Mouse (Mus musculus): ENCODE measurements around the gene Cdh12. TPM values are rescaled to one million over a fixed set of nuclear protein-coding genes. Genes with fewer than 3 reads are reported as not detected.
"Not testable (repeated sequence)": the region's sequence is repeated elsewhere in the genome, so short reads cannot be mapped to it uniquely, and the experiment has no call there.

Gene Cdh12
- total RNA-seq, 2 experiments from 2014 or later, result not detected

- no peak for ATAC-seq (replicated peaks; ENCODE audit: low FRiP score, poor library complexity, severe bottlenecking)
These were observed 894.8 kb downstream of the Cdh12 start for GRCm38 (mm10) chr15:21343853-21344252.

- no peak for ATAC-seq (replicated peaks; ENCODE audit: low FRiP score, poor library complexity, severe bottlenecking)
These were observed 895.3 kb downstream of the Cdh12 start for GRCm38 (mm10) chr15:21344323-21344722.

GRCm38 (mm10) chr15:21344749-21345148 is 895.7 kb downstream of the Cdh12 start:
- ATAC-seq (replicated peaks; ENCODE audit: low FRiP score, poor library complexity, severe bottlenecking), result no peak

GRCm38 (mm10) chr15:21355356-21356101 is 906.5 kb downstream of the Cdh12 start:
- no peak for ATAC-seq (replicated peaks; ENCODE audit: low FRiP score, poor library complexity, severe bottlenecking)

- no peak for ATAC-seq (replicated peaks; ENCODE audit: low FRiP score, poor library complexity, severe bottlenecking)
These were observed 917.3 kb downstream of the Cdh12 start for GRCm38 (mm10) chr15:21366366-21366765.

DNA sequence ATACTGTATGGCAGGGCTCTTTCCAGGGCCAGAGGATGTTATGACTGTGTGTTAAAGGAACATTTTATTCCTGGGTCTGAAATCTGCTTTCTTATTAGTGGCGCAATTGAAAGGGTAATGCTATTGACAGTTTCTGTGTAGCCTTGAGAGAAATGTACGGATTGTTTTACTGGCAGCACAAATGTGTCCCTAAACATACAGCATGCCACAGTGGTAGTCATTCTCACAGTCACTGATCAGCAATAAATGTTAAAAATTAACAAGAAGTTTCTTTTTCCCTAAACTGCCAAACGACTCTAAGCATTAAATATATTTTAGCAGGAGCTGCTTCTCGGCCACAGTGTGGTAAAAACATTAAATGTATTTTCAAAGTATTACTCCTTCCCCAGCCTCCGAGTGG is 926.4 kb downstream of the Cdh12 start:
- ATAC-seq (replicated peaks; ENCODE audit: low FRiP score, poor library complexity, severe bottlenecking), result no peak

GRCm38 (mm10) chr15:21375871-21376270 is 926.8 kb downstream of the Cdh12 start:
- no peak for ATAC-seq (replicated peaks; ENCODE audit: low FRiP score, poor library complexity, severe bottlenecking)

GRCm38 (mm10) chr15:21391442-21391841 is 942.4 kb downstream of the Cdh12 start:
- not testable (repeated sequence) for ATAC-seq (replicated peaks; ENCODE audit: low FRiP score, poor library complexity, severe bottlenecking)

- no peak for ATAC-seq (replicated peaks; ENCODE audit: low FRiP score, poor library complexity, severe bottlenecking)
These were observed 944.0 kb downstream of the Cdh12 start for GRCm38 (mm10) chr15:21393080-21393479.

GRCm38 (mm10) chr15:21405196-21405595 is 956.1 kb downstream of the Cdh12 start:
- ATAC-seq (replicated peaks; ENCODE audit: low FRiP score, poor library complexity, severe bottlenecking), result no peak

DNA sequence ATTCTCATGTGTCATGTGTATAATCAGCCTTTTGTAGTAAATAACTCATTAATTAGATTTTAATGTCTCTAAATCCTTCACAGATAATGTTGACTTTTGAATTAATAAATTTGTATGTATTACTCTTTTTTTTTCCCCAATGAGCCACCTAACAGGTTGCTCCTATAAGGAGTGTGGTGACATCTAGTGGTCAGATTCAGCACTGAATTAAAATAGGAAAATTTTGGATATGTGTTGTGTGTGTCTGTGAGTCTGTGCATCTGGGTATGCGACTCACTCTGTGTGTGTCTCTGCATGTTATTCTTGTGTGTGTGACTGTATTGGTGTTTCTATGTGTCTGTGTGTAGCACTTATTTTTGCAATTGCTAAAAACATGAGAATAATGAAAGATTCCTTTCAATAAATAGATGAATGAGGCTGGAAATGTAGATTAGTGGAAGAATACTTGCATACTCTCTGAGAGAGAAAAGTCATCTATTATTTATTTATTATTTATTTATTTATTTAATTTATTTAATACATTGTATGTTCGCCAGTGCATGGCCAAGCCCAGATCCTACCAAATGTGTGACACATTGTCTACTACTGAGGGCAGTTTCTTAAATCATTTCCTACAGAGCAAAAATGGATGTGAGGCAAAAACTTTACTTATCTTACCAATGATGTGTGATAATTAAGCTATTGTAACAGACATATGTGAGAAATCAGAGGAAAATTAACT is 958.4 kb downstream of the Cdh12 start:
- ATAC-seq (replicated peaks; ENCODE audit: low FRiP score, poor library complexity, severe bottlenecking), result no peak

DNA sequence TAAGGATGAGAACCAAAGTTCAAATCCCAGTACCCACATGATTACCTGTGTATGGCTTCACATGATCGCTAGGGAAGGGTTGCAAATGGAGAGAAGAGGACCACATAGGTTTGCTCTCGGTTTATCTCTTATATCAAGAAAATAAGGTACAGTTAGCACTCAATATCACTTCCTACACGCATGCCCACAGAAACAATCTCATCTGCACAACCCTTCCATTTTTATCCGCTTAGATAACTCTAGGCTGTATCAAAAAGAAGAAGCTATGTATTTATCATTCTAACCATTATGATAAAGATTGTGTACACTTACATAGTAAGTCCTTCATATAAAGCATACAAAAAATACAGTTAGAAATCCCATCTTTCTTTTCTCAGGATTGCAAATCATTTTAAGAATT is 988.3 kb downstream of the Cdh12 start:
- ATAC-seq (replicated peaks; ENCODE audit: low FRiP score, poor library complexity, severe bottlenecking), result no peak

DNA sequence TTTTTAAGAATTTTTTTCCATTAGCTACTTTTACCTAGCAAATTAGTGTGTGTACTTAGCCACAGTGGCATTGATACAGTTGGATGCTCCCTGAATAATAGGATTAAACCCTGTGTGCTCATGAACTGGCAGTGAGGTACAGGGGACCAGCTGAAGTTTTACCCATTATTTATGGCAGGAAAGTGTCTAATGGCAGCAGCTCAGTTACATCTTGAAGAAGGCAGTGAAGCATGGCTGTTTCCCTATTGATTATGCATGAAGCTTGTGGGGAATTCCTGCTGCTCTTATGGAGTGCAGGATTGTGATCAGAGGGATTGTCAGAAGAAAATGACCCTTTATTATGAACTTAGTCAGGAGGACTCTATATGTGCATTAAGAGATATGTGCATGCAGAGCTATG is 988.9 kb downstream of the Cdh12 start:
- ATAC-seq (replicated peaks; ENCODE audit: low FRiP score, poor library complexity, severe bottlenecking), result no peak

GRCm38 (mm10) chr15:21458098-21458497 is 1009.0 kb downstream of the Cdh12 start:
- ATAC-seq (replicated peaks; ENCODE audit: low FRiP score, poor library complexity, severe bottlenecking), result no peak

DNA sequence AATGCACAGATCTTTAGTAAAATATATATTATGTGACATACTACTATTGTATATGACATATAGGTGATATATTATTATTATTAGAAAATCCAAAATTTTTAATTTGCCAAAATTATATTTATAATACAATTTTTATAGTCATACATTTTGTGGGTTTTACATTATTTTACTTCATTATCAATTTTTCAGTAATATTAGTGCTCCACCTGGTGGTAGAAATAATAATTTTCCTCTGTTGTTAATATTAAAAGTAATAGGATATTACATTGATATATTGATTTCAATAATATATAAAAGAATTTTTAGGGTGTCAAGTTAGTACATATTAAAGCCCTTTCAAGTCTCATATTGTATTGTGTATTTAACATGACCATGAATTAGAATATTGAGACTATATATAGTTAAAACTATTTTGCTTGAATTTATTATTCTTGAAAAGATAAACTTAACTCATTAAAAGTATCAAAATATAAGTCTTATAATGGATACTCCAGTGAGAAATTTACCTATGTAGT is 1070.3 kb downstream of the Cdh12 start:
- no peak for ATAC-seq (replicated peaks; ENCODE audit: low FRiP score, poor library complexity, severe bottlenecking)

DNA sequence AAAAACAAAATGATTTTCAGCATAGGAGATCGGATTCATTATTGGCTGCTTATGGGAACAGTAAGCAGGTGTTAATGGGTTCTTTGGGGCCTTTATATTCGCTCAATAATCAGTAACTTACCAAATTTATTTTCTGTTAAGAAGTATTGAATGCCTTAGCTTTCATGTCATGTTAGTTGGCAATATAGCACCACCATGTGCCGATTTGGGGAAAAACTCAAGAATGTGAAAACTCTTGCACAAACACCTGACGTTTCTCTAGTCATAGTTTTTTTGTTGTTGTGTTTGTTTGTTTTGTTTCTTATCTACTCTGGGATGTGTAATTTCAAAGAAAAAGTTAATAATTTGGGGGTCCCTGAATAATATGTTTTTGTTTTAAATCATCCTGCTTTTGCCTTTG is 1081.7 kb downstream of the Cdh12 start:
- ATAC-seq (replicated peaks; ENCODE audit: low FRiP score, poor library complexity, severe bottlenecking), result no peak

DNA sequence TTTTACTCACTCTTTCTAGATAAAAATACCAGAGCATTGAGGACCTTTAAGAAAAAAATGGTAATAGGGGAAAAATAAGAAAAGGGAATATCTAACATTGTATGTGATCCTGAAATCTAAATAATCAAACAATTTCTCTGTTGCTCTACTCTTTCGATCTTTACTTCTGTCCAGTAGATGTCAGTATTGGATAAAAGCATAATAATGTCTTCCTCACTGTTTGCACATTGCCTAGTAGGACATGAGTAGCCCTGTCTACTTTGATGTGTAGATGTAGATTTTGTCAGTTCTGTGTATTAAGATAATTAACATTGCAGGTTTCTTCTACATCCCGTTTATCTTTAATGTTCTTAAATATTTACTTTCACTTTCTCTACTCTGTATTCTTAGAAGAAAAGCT is 1087.8 kb downstream of the Cdh12 start:
- no peak for ATAC-seq (replicated peaks; ENCODE audit: low FRiP score, poor library complexity, severe bottlenecking)

GRCm38 (mm10) chr15:21544786-21545185 is 1095.7 kb downstream of the Cdh12 start:
- ATAC-seq (replicated peaks; ENCODE audit: low FRiP score, poor library complexity, severe bottlenecking), result no peak

DNA sequence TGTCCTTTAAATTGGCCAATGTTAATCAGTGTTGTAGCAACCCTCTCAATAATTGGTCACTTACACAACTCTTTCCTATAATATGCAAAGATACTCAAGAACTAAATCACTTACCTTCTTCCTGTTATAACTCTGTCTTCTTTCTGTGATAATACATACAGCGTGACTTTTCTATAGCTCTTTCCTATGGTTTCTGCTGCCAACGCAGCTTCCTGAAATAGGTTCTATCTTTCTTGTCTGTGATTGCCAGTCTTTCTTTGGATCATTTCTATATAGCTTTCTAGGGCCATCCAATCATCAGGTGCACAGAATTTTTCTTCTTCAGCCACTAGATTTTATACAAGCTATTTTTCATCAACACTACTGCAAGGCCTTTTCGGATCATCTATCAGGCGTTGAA is 1106.9 kb downstream of the Cdh12 start:
- no peak for ATAC-seq (replicated peaks; ENCODE audit: low FRiP score, poor library complexity, severe bottlenecking)

GRCm38 (mm10) chr15:21566314-21567051 is 1117.4 kb downstream of the Cdh12 start:
- no peak for ATAC-seq (replicated peaks; ENCODE audit: low FRiP score, poor library complexity, severe bottlenecking)

- no peak for ATAC-seq (replicated peaks; ENCODE audit: low FRiP score, poor library complexity, severe bottlenecking)
These were observed 1155.4 kb downstream of the Cdh12 start for GRCm38 (mm10) chr15:21604510-21604909.
